Mouse (Mus musculus) cortical plate, adult 2 months (tissue): ENCODE measurements around the gene Egfl7.

Experiments used
- CTCF ChIP-seq: fragments of 200-500 bp; IDR thresholded peaks from 2 replicates; pipeline ENCODE4 v1.5.1; 2011; ENCODE audit warnings: mild to moderate bottlenecking, control low read depth, low read length; ENCODE audit not compliant: insufficient read depth; ENCODE audit errors: extremely low read depth
- POLR2A ChIP-seq: fragments of 200-500 bp; IDR thresholded peaks from 2 replicates; pipeline ENCODE4 v1.6.1; 2011; ENCODE audit warnings: mild to moderate bottlenecking, low read length, control low read depth; ENCODE audit not compliant: insufficient read depth; ENCODE audit errors: extremely low read depth

DNA sequence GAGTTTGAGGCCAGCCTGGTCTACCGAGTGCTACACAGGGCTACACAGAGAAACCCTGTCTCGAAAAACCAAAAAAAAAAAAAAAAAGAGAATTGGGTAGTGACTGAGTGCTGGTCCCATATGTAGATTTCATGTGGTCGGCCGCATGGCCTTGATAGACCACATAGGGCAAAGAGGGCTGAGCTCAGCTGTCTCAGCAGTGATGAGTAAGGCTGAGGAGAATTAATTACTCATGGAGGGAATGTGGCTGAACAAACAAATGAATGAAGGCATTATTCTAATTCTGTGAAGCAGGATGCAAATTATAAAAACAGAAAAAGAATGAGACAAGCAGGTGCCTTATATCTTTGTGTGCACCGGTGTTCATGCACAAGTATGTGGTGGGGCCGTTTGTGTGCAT lies 48.0 kb upstream of the Egfl7 start:
- TF ChIP-seq CTCF (no peak), POLR2A (no peak)
